Mouse (Mus musculus) spleen, adult 2 months (tissue): ENCODE data around the gene Cyct.

ENCODE experiments used
- CTCF ChIP-seq: fragments of 200-500 bp; IDR thresholded peaks from 2 replicates; pipeline ENCODE4 v1.5.1; 2011; ENCODE audit warnings: mild to moderate bottlenecking, inconsistent platforms; ENCODE audit not compliant: insufficient read depth, insufficient read length, insufficient replicate concordance; ENCODE audit errors: extremely low read depth
- POLR2A ChIP-seq: fragments of 200-500 bp; IDR thresholded peaks from 2 replicates; pipeline ENCODE4 v1.6.1; 2011; ENCODE audit warnings: low read depth, low read length, inconsistent platforms

GRCm38 (mm10) chr2:76324463-76324862, 35.8 kb downstream of the Cyct start:
- TF ChIP-seq POLR2A, result no peak
- TF ChIP-seq CTCF, result no peak
